Mouse (Mus musculus) cerebellum, postnatal 10 days (tissue): ENCODE measurements at regions not wholly inside any gene's neighbourhood (a gene's known extent, or its start where the extent isn't known, plus 50 kb on each side); places are given as distances from the start of the nearest gene placed in this dataset.
"Not testable (repeated sequence)": the region's sequence is repeated elsewhere in the genome, so short reads cannot be mapped to it uniquely, and the experiment has no call there.

Source experiments
- DNase-seq, 2 experiments: peaks; one replicate each; pipeline ENCODE4 v3.0.0; 2021; ENCODE audit warnings: mixed read lengths in 2 of 2

GRCm38 (mm10) chr15:14253602-14254301 lies 1080.3 kb upstream of the Cdh6 start:
- no peak for DNase-seq

GRCm38 (mm10) chr15:14251773-14252172 lies 1078.3 kb upstream of the Cdh6 start:
- DNase-seq, result no peak

GRCm38 (mm10) chr15:14215236-14215635 lies 1041.8 kb upstream of the Cdh6 start:
- DNase-seq, result no peak

- DNase-seq, result peak; percentile 19 to 27
Measured at GRCm38 (mm10) chr15:14214726-14215125, 1041.3 kb upstream of the Cdh6 start.

- DNase-seq, result no peak
Measured at GRCm38 (mm10) chr15:14177523-14177922, 1004.0 kb upstream of the Cdh6 start.

GRCm38 (mm10) chr15:14137402-14137801 lies 963.9 kb upstream of the Cdh6 start:
- no peak for DNase-seq

- no peak for DNase-seq
Measured at GRCm38 (mm10) chr15:14123829-14124228, 950.4 kb upstream of the Cdh6 start.

GRCm38 (mm10) chr15:14118321-14118720 lies 944.8 kb upstream of the Cdh6 start:
- DNase-seq, result not testable (repeated sequence)

- no peak for DNase-seq
Measured at GRCm38 (mm10) chr15:14101757-14102156, 928.3 kb upstream of the Cdh6 start.

- peak; percentile 45 to 67 for DNase-seq
Measured at GRCm38 (mm10) chr15:14051872-14052271, 878.4 kb upstream of the Cdh6 start.
